Comparison of ENCODE assay signal across 16 mouse cellular contexts in genomic region chr11:85213215-85213614, GRCm38 (mm10). TPM values are rescaled to one million over a fixed set of nuclear protein-coding genes. Genes with fewer than 3 reads are reported as not detected.
"Had no signal": no experiment of that assay in that cellular context is flagged by ENCODE, and none has a peak within 500 bp of the region (broad histone marks: within the 10 kb centered on the region; RNA-seq: fewer than 3 reads in every experiment).

No protein-coding gene starts in this region.

- DNase-seq: kidney, adult 8-10 months; kidney, postnatal 25 days; lung, adult 18-20 months; retina, postnatal 1 day; right cerebral cortex, postnatal 4 days; spleen, adult 18-20 months; thymus, postnatal 4 days had no signal

- H3K27me3 ChIP-seq: midbrain, embryonic 15.5 days; neural tube, embryonic 12.5 days had no signal

- H3K9ac ChIP-seq: midbrain, embryonic 15.5 days; neural tube, embryonic 12.5 days had no signal

- ATAC-seq: intestine, postnatal 0 days; midbrain, embryonic 15.5 days had no signal

- H3K4me3 ChIP-seq: left cerebral cortex, adult 2 months; limb, embryonic 10.5 days; midbrain, embryonic 10.5 days; midbrain, embryonic 15.5 days; neural tube, embryonic 12.5 days had no signal

- H3K9me3 ChIP-seq: limb, embryonic 10.5 days; midbrain, embryonic 10.5 days; midbrain, embryonic 15.5 days; neural tube, embryonic 12.5 days had no signal

- H3K4me1 ChIP-seq: limb, embryonic 10.5 days; midbrain, embryonic 10.5 days; midbrain, embryonic 15.5 days; neural tube, embryonic 12.5 days had no signal

- H3K27ac ChIP-seq: left cerebral cortex, adult 2 months; limb, embryonic 10.5 days; midbrain, embryonic 10.5 days; midbrain, embryonic 15.5 days; neural tube, embryonic 12.5 days had no signal

- H3K4me2 ChIP-seq: midbrain, embryonic 15.5 days; neural tube, embryonic 12.5 days had no signal

RNA-seq across cellular contexts. Expression of gene 1700125H20Rik, which starts 43.0 kb away (rescaled TPM):
- polyA plus RNA-seq: kidney, embryonic 16.5 days; lung, embryonic 16.5 days; stomach, embryonic 14.5 days had no signal
